Mouse (Mus musculus): ENCODE data around the gene Ina. TPM values are rescaled to one million over a fixed set of nuclear protein-coding genes. Genes with fewer than 3 reads are reported as not detected.
"Not testable (repeated sequence)": the region's sequence is repeated elsewhere in the genome, so short reads cannot be mapped to it uniquely, and the experiment has no call there.

Ina gene
- polyA plus RNA-seq, 1 experiment = not detected

- WGBS = 86% methylated on average over 8 of the region's 8 CpGs
- Histone ChIP-seq H3K4me1 (ENCODE audit: control insufficient read depth, insufficient read depth, low read length) (peaks cover 4% of the 10 kb centered on the region; the same call in 1 of the 2 replicates), H3K4me3 (replicated peaks; ENCODE audit: control insufficient read depth, low read depth, low read length) (no peak overlapping the region), H3K27ac (ENCODE audit: control insufficient read depth, insufficient read depth, low read depth, low read length, poor library complexity) (no peak overlapping the region)
- TF ChIP-seq CTCF (IDR thresholded peaks at IDR 0.05; ENCODE audit: control insufficient read depth, insufficient read depth, low read length) = no peak
- no peak for TF ChIP-seq POLR2A (IDR thresholded peaks at IDR 0.05; ENCODE audit: borderline replicate concordance, control insufficient read depth, low read depth, low read length)
These were observed 43.3 kb upstream of the Ina start for GRCm38 (mm10) chr19:46971051-46971689.

- peaks cover 4% of the 10 kb centered on the region; the same call in 1 of the 2 replicates for H3K4me1 ChIP-seq (ENCODE audit: control insufficient read depth, insufficient read depth, low read length)
- H3K4me3 ChIP-seq (replicated peaks; ENCODE audit: control insufficient read depth, low read depth, low read length) = no peak overlapping the region
- WGBS = 83% methylated on average over 9 of the region's 9 CpGs
- no peak for TF ChIP-seq CTCF (IDR thresholded peaks at IDR 0.05; ENCODE audit: control insufficient read depth, insufficient read depth, low read length)
- TF ChIP-seq POLR2A (IDR thresholded peaks at IDR 0.05; ENCODE audit: borderline replicate concordance, control insufficient read depth, low read depth, low read length) = no peak
- no peak overlapping the region for H3K27ac ChIP-seq (ENCODE audit: control insufficient read depth, insufficient read depth, low read depth, low read length, poor library complexity)
These were observed 42.8 kb upstream of the Ina start for GRCm38 (mm10) chr19:46971712-46972111.

- TF ChIP-seq CTCF (IDR thresholded peaks at IDR 0.05; ENCODE audit: control insufficient read depth, insufficient read depth, low read length) = no peak
- no peak for TF ChIP-seq POLR2A (IDR thresholded peaks at IDR 0.05; ENCODE audit: borderline replicate concordance, control insufficient read depth, low read depth, low read length)
- Histone ChIP-seq H3K4me1 (ENCODE audit: control insufficient read depth, insufficient read depth, low read length) (peaks cover 4% of the 10 kb centered on the region; the same call in 1 of the 2 replicates), H3K27ac (ENCODE audit: control insufficient read depth, insufficient read depth, low read depth, low read length, poor library complexity) (no peak overlapping the region), H3K4me3 (replicated peaks; ENCODE audit: control insufficient read depth, low read depth, low read length) (no peak overlapping the region)
- 93% methylated on average over 3 of the region's 3 CpGs for WGBS
These were observed 42.3 kb upstream of the Ina start for GRCm38 (mm10) chr19:46972159-46972558.

- no peak overlapping the region for H3K4me3 ChIP-seq (replicated peaks; ENCODE audit: control insufficient read depth, low read depth, low read length)
- 79% methylated on average over 4 of the region's 4 CpGs for WGBS
- H3K4me1 ChIP-seq (ENCODE audit: control insufficient read depth, insufficient read depth, low read length) = peaks cover 5% of the 10 kb centered on the region; the same call in 1 of the 2 replicates
- H3K27ac ChIP-seq (ENCODE audit: control insufficient read depth, insufficient read depth, low read depth, low read length, poor library complexity) = no peak overlapping the region
- no peak for TF ChIP-seq POLR2A (IDR thresholded peaks at IDR 0.05; ENCODE audit: borderline replicate concordance, control insufficient read depth, low read depth, low read length)
- no peak for TF ChIP-seq CTCF (IDR thresholded peaks at IDR 0.05; ENCODE audit: control insufficient read depth, insufficient read depth, low read length)
These were observed 38.9 kb upstream of the Ina start for GRCm38 (mm10) chr19:46975565-46975964.

- 82% methylated on average over 8 of the region's 8 CpGs for WGBS
- TF ChIP-seq CTCF (IDR thresholded peaks at IDR 0.05; ENCODE audit: control insufficient read depth, insufficient read depth, low read length) (no peak), POLR2A (IDR thresholded peaks at IDR 0.05; ENCODE audit: borderline replicate concordance, control insufficient read depth, low read depth, low read length) (no peak)
- peaks cover 5% of the 10 kb centered on the region; the same call in 1 of the 2 replicates for H3K4me1 ChIP-seq (ENCODE audit: control insufficient read depth, insufficient read depth, low read length)
- no peak overlapping the region for H3K4me3 ChIP-seq (replicated peaks; ENCODE audit: control insufficient read depth, low read depth, low read length)
- H3K27ac ChIP-seq (ENCODE audit: control insufficient read depth, insufficient read depth, low read depth, low read length, poor library complexity) = no peak overlapping the region
These were observed 38.5 kb upstream of the Ina start for GRCm38 (mm10) chr19:46975997-46976396.

GRCm38 (mm10) chr19:46976743-46977142, 37.8 kb upstream of the Ina start:
- H3K4me3 ChIP-seq (replicated peaks; ENCODE audit: control insufficient read depth, low read depth, low read length) = no peak overlapping the region
- TF ChIP-seq POLR2A (IDR thresholded peaks at IDR 0.05; ENCODE audit: borderline replicate concordance, control insufficient read depth, low read depth, low read length) = no peak
- TF ChIP-seq CTCF (IDR thresholded peaks at IDR 0.05; ENCODE audit: control insufficient read depth, insufficient read depth, low read length) = no peak
- no peak overlapping the region for H3K27ac ChIP-seq (ENCODE audit: control insufficient read depth, insufficient read depth, low read depth, low read length, poor library complexity)
- WGBS = 47% methylated on average over 2 of the region's 2 CpGs
- H3K4me1 ChIP-seq (ENCODE audit: control insufficient read depth, insufficient read depth, low read length) = peaks cover 5% of the 10 kb centered on the region; the same call in 1 of the 2 replicates

- TF ChIP-seq CTCF (IDR thresholded peaks at IDR 0.05; ENCODE audit: control insufficient read depth, insufficient read depth, low read length) (no peak), POLR2A (IDR thresholded peaks at IDR 0.05; ENCODE audit: borderline replicate concordance, control insufficient read depth, low read depth, low read length) (no peak)
- H3K4me3 ChIP-seq (replicated peaks; ENCODE audit: control insufficient read depth, low read depth, low read length) = no peak overlapping the region
- H3K4me1 ChIP-seq (ENCODE audit: control insufficient read depth, insufficient read depth, low read length) = peaks cover 5% of the 10 kb centered on the region; the same call in 1 of the 2 replicates
- no peak overlapping the region for H3K27ac ChIP-seq (ENCODE audit: control insufficient read depth, insufficient read depth, low read depth, low read length, poor library complexity)
- WGBS = 63% methylated on average over 6 of the region's 6 CpGs
These were observed 37.0 kb upstream of the Ina start for GRCm38 (mm10) chr19:46977460-46977859.

- WGBS = 95% methylated on average over 3 of the region's 3 CpGs
- H3K4me3 ChIP-seq (replicated peaks; ENCODE audit: control insufficient read depth, low read depth, low read length); H3K4me1 ChIP-seq (ENCODE audit: control insufficient read depth, insufficient read depth, low read length); H3K27ac ChIP-seq (ENCODE audit: control insufficient read depth, insufficient read depth, low read depth, low read length, poor library complexity): not testable (repeated sequence)
These were observed 36.4 kb upstream of the Ina start for GRCm38 (mm10) chr19:46978069-46978468.

Data from bone marrow, adult 2 months (tissue).